Mouse (Mus musculus): ENCODE data around the gene Fbxw5. TPM values are rescaled to one million over a fixed set of nuclear protein-coding genes. Genes with fewer than 3 reads are reported as not detected.

The Fbxw5 gene
- polyA plus RNA-seq, 1 experiment from 2014 or later: 109 TPM

GRCm38 (mm10) chr2:25504538-25504937 is 4.0 kb downstream of the Fbxw5 start:
- WGBS: 95% methylated on average over 19 of the region's 19 CpGs
- Histone ChIP-seq H3K27ac (no peak overlapping the region), H3K9me3 (no peaks in the 10 kb centered on the region), H3K4me1 (replicated peaks) (peaks cover 25% of the 10 kb centered on the region), H3K36me3 (peaks cover 42% of the 10 kb centered on the region), H3K27me3 (ENCODE audit: insufficient read depth, poor library complexity, severe bottlenecking) (no peaks in the 10 kb centered on the region), H3K4me3 (no peak overlapping the region)
- DNase-seq (ENCODE audit: low spot score): no peak

- Histone ChIP-seq H3K27me3 (ENCODE audit: insufficient read depth, poor library complexity, severe bottlenecking) (no peaks in the 10 kb centered on the region), H3K9me3 (no peaks in the 10 kb centered on the region), H3K4me1 (replicated peaks) (peaks cover 22% of the 10 kb centered on the region), H3K27ac (no peak overlapping the region), H3K36me3 (peaks cover 42% of the 10 kb centered on the region), H3K4me3 (no peak overlapping the region)
- DNase-seq (ENCODE audit: low spot score): no peak
- WGBS: 81% methylated on average over 1 of the region's 1 CpGs
These were observed 4.5 kb downstream of the Fbxw5 start for GRCm38 (mm10) chr2:25505000-25505399.

DNA sequence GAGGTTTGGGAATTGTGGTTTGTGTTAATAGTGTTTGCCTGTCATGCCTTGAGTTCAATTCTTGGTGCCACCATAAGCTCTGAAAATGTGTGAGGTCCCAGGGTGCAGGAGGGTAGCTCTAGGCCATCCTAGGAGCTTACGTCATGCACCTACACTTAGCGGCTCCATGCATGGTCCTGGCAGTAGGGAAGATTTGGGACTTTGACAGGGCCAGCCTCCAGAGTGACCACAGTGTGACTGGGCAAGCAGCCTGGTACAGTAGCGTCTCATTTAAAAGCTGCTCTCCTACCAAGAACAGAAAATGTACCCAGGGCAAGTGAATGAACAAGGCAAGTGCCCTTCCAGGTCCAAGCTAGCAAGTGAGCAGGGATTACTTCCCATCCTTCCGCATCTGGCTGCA is 5.3 kb downstream of the Fbxw5 start:
- no peak overlapping the region for H3K4me3 ChIP-seq
- H3K27me3 ChIP-seq (ENCODE audit: insufficient read depth, poor library complexity, severe bottlenecking): no peaks in the 10 kb centered on the region
- DNase-seq (ENCODE audit: low spot score): no peak
- no peaks in the 10 kb centered on the region for H3K9me3 ChIP-seq
- peaks cover 17% of the 10 kb centered on the region for H3K4me1 ChIP-seq (replicated peaks)
- H3K27ac ChIP-seq: no peak overlapping the region
- 93% methylated on average over 4 of the region's 4 CpGs for WGBS
- H3K36me3 ChIP-seq: peaks cover 42% of the 10 kb centered on the region

- WGBS: 36% methylated on average over 5 of the region's 5 CpGs
- no peak overlapping the region for H3K4me3 ChIP-seq
- peaks cover 42% of the 10 kb centered on the region for H3K36me3 ChIP-seq
- H3K27ac ChIP-seq: no peak overlapping the region
- H3K9me3 ChIP-seq: no peaks in the 10 kb centered on the region
- peaks cover 6% of the 10 kb centered on the region for H3K4me1 ChIP-seq (replicated peaks)
- H3K27me3 ChIP-seq (ENCODE audit: insufficient read depth, poor library complexity, severe bottlenecking): no peaks in the 10 kb centered on the region
- no peak for DNase-seq (ENCODE audit: low spot score)
These were observed 6.4 kb downstream of the Fbxw5 start for GRCm38 (mm10) chr2:25506964-25507363.

DNA sequence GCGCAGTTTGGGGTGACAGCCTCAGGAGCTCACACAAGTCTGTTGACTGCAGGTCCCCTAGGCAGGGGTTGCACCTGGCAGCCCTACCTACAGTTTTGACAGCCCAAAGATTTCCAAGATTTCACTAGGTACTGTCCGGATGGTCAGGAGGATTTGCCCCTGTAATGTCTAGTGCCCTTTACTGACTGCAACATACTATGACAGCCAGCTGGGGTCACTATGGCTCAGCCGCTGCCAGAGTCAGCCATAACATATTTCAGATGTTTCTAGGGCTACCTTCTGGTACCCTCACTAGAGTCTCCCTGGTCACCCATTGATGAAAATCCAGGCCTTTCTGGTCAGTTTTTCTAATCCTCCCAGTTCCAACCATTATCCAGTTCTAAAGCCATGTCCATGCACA is 9.4 kb downstream of the Fbxw5 start:
- peaks cover 15% of the 10 kb centered on the region for H3K36me3 ChIP-seq
- H3K9me3 ChIP-seq: no peaks in the 10 kb centered on the region
- H3K27me3 ChIP-seq (ENCODE audit: insufficient read depth, poor library complexity, severe bottlenecking): no peaks in the 10 kb centered on the region
- H3K27ac ChIP-seq: no peak overlapping the region
- no peaks in the 10 kb centered on the region for H3K4me1 ChIP-seq (replicated peaks)
- whole genome bisulfite sequencing: 68% methylated on average over 3 of the region's 3 CpGs
- DNase-seq (ENCODE audit: low spot score): no peak
- no peak overlapping the region for H3K4me3 ChIP-seq

- no peaks in the 10 kb centered on the region for H3K4me1 ChIP-seq (replicated peaks)
- H3K27me3 ChIP-seq (ENCODE audit: insufficient read depth, poor library complexity, severe bottlenecking): no peaks in the 10 kb centered on the region
- 89% methylated on average over 9 of the region's 9 CpGs for WGBS
- H3K9me3 ChIP-seq: no peaks in the 10 kb centered on the region
- H3K4me3 ChIP-seq: no peak overlapping the region
- H3K27ac ChIP-seq: no peak overlapping the region
- DNase-seq (ENCODE audit: low spot score): no peak
- H3K36me3 ChIP-seq: peaks cover 98% of the 10 kb centered on the region
These were observed 26.2 kb downstream of the Fbxw5 start for GRCm38 (mm10) chr2:25526510-25527302.

- DNase-seq (ENCODE audit: low spot score): no peak
- H3K27ac ChIP-seq: no peak overlapping the region
- H3K4me3 ChIP-seq: no peak overlapping the region
- WGBS: 97% methylated on average over 2 of the region's 2 CpGs
- H3K9me3 ChIP-seq: no peaks in the 10 kb centered on the region
- H3K36me3 ChIP-seq: peaks cover 99% of the 10 kb centered on the region
- no peaks in the 10 kb centered on the region for H3K27me3 ChIP-seq (ENCODE audit: insufficient read depth, poor library complexity, severe bottlenecking)
- no peaks in the 10 kb centered on the region for H3K4me1 ChIP-seq (replicated peaks)
These were observed 33.2 kb downstream of the Fbxw5 start for GRCm38 (mm10) chr2:25533707-25534106.

DNA sequence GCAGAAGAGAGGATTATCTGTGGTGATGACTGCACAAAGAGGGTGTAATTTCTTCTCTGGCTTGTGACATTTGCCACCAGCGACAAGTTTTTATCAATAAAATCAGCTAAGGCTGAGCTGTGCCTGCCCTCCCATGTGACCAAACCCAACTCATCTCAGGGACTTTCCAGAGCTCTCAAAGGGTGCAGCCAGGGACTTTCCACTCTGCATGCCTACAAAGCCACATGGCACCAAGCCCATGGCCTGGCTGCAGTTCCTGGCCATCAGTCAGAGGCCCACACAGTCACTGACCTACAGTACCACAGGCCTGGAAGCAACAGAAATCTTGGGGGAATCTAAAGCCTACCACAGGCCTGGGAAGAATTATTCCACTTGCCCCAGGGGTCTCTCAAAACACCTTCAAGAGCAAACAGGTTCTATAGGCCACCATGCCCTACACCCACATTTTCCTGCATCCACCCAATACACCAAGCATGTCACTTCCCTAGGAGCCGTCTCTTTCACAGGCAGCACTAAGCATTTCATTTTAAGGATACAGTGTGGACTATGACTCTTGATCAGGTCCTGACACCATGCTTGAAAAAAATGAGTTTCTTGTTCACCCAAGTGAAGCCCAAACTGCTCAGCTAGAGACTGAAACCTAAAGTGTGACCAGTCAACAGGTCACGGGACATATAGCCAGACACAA is 33.8 kb downstream of the Fbxw5 start:
- DNase-seq (ENCODE audit: low spot score): no peak
- 93% methylated on average over 3 of the region's 3 CpGs for WGBS
- Histone ChIP-seq H3K27me3 (ENCODE audit: insufficient read depth, poor library complexity, severe bottlenecking) (no peaks in the 10 kb centered on the region), H3K27ac (no peak overlapping the region), H3K9me3 (no peaks in the 10 kb centered on the region), H3K4me3 (no peak overlapping the region), H3K4me1 (replicated peaks) (no peaks in the 10 kb centered on the region), H3K36me3 (peaks cover 98% of the 10 kb centered on the region)

- H3K27ac ChIP-seq: no peak overlapping the region
- no peak for DNase-seq (ENCODE audit: low spot score)
- H3K27me3 ChIP-seq (ENCODE audit: insufficient read depth, poor library complexity, severe bottlenecking): no peaks in the 10 kb centered on the region
- no peaks in the 10 kb centered on the region for H3K4me1 ChIP-seq (replicated peaks)
- H3K9me3 ChIP-seq: no peaks in the 10 kb centered on the region
- H3K36me3 ChIP-seq: peaks cover 93% of the 10 kb centered on the region
- WGBS: 96% methylated on average over 2 of the region's 2 CpGs
- H3K4me3 ChIP-seq: no peak overlapping the region
These were observed 34.3 kb downstream of the Fbxw5 start for GRCm38 (mm10) chr2:25534866-25535182.

DNA sequence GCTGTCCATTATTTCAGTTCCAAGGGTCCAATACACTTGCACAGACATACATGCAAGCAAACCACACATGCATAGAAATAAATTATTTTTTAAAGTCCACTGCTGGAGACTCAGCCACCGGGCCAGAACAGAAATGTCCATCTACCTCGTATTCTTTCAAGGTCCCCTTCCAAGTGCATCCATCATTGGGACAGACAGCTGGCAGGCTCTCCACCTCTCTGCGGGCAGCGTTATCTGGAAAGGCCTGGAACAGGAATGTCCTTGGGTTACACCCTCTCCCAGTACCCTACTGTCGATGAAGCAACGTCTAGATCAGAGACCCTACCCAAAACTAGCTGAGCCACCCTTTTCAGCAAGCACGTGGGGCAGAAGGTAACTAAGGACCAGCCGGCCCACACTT is 36.0 kb downstream of the Fbxw5 start:
- 92% methylated on average over 8 of the region's 8 CpGs for WGBS
- H3K36me3 ChIP-seq: peaks cover 84% of the 10 kb centered on the region
- no peak for DNase-seq (ENCODE audit: low spot score)
- peaks cover under 1% of the 10 kb centered on the region; the same call in 1 of the 2 replicates for H3K4me1 ChIP-seq (replicated peaks)
- no peak overlapping the region for H3K27ac ChIP-seq
- no peaks in the 10 kb centered on the region for H3K9me3 ChIP-seq
- no peak overlapping the region for H3K4me3 ChIP-seq
- no peaks in the 10 kb centered on the region for H3K27me3 ChIP-seq (ENCODE audit: insufficient read depth, poor library complexity, severe bottlenecking)

DNA sequence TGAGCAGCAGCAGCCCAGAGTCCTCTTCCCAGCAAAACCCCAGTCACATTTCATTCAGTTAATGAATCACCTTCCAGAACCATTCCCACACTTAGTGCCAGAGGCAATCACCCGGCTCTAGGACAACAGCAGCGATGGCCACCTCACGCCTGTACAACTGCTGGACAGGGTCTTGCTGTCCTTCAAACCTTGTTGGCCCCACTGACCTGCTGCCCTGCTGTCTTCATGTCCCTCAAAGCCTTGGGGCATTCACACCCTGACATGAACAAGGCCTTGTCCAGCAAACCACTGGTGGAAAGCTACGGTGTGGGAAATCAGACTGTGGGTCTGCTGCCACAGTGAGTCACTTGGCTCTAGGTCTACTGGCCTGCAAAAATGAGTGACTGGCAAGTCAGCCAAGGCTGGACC is 40.0 kb downstream of the Fbxw5 start:
- Histone ChIP-seq H3K27me3 (ENCODE audit: insufficient read depth, poor library complexity, severe bottlenecking) (no peaks in the 10 kb centered on the region), H3K27ac (no peak overlapping the region), H3K4me1 (replicated peaks) (peaks cover 23% of the 10 kb centered on the region), H3K36me3 (peaks cover 56% of the 10 kb centered on the region), H3K4me3 (no peak overlapping the region), H3K9me3 (no peaks in the 10 kb centered on the region)
- DNase-seq (ENCODE audit: low spot score): no peak
- WGBS: 94% methylated on average over 4 of the region's 4 CpGs

- WGBS: 90% methylated on average over 10 of the region's 10 CpGs
- DNase-seq (ENCODE audit: low spot score): no peak
- Histone ChIP-seq H3K4me3 (no peak overlapping the region), H3K27ac (no peak overlapping the region), H3K4me1 (replicated peaks) (peaks cover 32% of the 10 kb centered on the region), H3K9me3 (no peaks in the 10 kb centered on the region), H3K27me3 (ENCODE audit: insufficient read depth, poor library complexity, severe bottlenecking) (no peaks in the 10 kb centered on the region), H3K36me3 (peaks cover 43% of the 10 kb centered on the region)
These were observed 41.3 kb downstream of the Fbxw5 start for GRCm38 (mm10) chr2:25541644-25542367.

All from hindbrain, embryonic 10.5 days (tissue).